Mouse (Mus musculus) frontal cortex, adult (tissue): ENCODE data around the gene Bola1.
A peak's percentile ranks its signal among the peaks of the same experiment; 100 is the strongest.
"Not testable (repeated sequence)": the region's sequence is repeated elsewhere in the genome, so short reads cannot be mapped to it uniquely, and the experiment has no call there.

Experiments
- ATAC-seq: cut with Nextera tagmentation; 2 replicates; pipeline ENCODE4 v1.9.2; 2017; ENCODE audit warnings: mild to moderate bottlenecking, moderate library complexity, mixed read lengths; ENCODE audit not compliant: low TSS enrichment

Gene Bola1

DNA sequence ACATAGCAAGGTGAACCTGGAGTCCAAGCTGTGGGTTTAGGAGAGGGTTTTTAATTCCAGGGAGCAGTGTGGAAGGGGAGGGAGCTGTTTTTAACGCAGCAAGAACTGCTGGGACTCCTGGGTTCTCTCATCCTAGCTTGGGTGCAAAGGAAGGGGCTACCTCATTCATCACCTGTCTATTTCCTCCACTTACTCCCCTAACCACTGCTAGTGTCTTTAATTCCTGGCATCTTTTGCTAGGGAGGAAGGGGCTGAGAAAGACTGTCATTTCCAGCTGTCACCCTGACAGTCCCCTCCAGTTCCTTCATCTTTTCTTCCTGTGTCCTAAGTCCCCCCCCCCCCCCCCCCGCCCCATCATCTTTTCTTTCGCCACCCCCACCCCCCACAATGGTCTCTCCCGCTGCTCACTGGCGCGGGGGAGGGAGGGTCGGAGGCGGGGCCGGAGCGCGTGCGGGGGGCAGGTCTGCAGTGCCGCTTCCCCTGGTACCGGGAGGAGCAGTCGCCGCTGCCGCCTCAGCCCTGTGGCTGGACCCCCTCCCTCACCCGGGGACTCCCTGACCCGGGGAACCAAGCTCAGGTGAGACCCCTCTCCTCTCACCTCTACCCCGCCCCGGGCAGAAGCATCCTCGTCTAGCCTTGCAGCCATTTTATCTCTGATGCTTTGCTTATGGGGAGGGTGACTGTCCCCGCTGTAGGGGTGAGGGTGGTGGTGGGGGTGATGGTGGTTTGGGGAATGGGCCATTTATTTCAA is 38.6 kb downstream of the Bola1 start, which contains the start of gene Sv2a:
Gene Sv2a, plus strand, starts transcription at position 425 of the 751 bp plus-strand sequence.
- peak; percentile 21; the same call in 1 of the 2 replicates for ATAC-seq

DNA sequence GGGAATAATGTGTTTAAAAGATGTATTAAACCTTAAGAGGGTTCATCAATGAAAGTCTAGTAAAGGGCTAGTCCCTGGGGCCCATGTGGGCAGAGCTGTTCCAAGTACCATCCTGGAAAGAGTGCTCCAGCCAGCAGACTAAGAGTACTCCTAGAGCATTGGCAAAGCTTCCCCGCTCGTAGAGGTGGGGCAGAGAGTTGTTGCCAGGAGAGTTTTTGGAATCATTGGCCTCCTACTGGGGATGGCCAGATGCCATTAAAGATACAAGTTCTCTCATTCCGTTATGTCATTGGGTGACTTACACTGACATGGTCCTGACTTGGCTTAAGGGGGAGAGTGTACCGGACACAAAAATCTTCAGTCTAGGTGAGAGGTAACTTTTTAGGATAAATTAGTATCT is 40.0 kb downstream of the Bola1 start:
- ATAC-seq, result no peak

DNA sequence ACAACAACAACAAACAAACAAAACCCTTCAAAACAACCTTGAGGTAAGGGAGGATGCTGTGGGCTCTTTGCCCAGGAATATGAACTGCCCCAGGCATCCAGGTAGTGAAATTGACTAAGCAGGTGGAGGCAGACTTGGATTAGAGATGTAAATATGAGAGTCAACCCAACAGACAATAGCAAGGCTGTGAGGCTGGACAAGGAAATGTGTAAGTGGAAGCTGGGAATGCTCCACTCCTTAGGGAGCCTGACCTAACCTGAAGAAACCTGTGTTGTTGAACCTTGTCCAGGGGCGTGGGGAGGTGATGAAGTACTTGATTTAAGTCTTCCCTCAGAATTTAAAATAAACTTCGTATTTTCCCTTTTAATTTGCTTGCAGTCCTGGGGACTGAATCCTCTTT is 40.6 kb downstream of the Bola1 start:
- no peak for ATAC-seq

DNA sequence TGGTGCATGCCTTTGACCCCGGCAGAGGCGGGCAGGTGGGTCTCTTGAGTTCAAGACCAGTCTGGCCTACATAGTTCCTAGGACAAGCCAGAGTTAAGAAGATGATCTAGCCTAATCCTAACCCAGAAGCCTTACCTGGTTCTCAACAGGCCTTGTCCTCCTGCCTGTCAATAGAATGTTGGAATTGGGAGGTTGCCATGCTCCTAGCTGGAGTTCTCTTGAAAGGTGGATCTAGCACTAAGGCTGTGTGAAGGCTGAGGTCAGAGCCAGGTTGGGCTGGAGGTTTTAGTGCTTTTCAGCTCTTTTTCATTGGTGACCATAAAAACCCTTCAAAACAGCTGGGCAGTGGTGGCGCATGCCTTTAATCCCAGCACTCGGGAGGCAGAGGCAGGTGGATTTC is 41.1 kb downstream of the Bola1 start:
- no peak for ATAC-seq

DNA sequence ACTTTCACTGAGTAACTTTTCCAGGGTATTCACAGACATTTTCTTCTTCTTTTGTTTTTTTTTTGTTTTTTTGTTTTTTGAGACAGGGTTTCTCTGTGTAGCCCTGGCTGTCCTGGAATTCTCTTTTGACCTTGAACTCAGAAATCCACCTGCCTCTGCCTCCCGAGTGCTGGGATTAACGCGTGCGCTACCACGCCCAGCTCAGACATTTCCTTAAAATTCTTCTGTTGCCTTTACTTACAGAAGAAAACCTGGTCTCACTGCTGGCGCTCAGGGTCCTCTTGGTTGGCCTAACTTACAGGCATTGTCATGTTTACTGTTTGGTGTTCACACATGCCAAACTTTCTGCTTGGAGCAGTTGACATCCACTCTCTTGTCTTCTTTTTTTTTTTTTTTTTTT is 44.3 kb downstream of the Bola1 start:
- no peak for ATAC-seq

DNA sequence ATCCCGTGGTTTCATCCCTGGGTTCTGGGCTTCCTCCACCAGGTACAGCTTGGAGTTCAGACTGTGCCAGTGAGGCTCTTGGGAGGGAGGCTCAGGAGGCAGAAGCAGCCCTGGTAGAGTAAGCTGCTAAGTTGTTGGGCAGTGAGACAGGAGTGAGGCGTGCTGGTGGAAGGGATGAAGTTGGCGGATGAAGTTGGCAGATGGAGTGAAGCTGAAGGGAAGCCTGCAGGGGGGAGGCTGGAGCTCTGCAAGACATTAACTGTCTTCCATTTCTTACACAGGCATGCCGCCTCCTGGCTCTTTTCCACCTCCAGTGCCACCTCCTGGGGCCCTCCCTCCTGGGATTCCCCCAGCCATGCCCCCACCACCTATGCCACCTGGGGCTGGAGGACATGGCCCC is 45.5 kb downstream of the Bola1 start:
- ATAC-seq, result not testable (repeated sequence)

DNA sequence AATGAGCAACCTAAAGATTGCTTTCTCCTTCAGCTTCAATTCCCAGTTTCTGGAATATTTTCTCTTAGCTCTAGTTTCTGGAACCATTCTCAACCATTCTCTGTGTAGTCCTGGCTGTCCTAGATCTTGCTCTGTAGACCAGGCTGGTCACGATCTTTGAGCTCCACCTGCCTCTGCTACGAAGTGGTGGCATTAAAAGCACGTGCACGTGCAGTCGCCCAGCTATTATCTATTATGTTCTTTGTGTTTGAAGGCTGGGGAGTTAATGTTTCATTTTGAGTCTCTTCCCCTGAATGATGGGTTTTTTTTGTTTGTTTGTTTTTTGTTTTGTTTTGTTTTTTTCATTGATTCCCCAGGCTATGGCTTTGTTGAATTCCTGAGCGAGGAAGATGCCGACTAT is 46.3 kb downstream of the Bola1 start:
- no peak for ATAC-seq

DNA sequence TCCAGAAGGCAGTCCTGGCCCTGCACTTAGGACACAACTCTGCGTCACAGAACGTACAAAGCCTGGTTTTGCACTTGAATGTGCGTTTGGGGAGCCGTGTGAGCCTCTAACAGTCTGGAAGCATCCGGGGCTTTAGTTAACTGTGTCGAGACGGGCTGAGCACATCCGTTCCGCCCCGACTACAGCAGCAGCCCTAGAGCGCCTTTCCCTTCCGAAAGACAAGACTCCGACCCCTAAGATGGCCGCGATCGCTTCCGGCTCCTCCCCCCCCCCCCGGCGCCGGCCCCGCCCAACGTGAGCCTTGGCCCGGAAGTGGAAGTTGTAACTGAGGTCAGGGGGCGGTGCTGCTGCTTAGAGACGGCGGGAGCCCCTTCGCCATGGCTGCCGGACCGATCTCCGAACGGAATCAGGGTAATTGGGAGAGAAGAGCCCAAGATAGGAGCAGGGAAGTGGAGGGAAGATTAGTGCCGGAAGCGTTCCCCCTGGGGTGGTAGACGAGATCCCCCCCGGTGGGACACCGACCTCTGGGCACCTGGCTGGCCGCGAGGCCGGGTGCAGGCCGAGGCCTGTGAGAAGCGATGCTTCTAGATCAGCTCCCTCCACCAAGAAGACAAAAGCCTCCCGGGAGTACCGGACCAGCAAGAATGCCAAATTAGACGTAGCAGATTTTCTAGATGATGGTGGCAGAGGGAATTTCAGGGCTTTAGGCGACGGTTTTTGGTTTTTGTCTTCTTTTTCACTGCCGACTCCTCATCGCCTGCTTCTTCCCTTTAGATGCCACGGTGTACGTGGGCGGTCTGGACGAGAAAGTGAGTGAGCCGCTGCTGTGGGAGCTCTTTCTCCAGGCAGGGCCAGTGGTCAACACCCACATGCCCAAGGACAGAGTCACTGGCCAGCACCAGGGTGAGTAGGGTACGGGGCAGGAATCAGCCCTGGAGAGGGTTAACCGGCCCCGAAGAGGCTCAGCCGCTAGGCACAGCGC is 47.0 kb downstream of the Bola1 start, which contains the start of gene Sf3b4:
Gene Sf3b4, plus strand, starts transcription at position 136 of the 982 bp plus-strand sequence.
- ATAC-seq, result peak; percentile 86

DNA sequence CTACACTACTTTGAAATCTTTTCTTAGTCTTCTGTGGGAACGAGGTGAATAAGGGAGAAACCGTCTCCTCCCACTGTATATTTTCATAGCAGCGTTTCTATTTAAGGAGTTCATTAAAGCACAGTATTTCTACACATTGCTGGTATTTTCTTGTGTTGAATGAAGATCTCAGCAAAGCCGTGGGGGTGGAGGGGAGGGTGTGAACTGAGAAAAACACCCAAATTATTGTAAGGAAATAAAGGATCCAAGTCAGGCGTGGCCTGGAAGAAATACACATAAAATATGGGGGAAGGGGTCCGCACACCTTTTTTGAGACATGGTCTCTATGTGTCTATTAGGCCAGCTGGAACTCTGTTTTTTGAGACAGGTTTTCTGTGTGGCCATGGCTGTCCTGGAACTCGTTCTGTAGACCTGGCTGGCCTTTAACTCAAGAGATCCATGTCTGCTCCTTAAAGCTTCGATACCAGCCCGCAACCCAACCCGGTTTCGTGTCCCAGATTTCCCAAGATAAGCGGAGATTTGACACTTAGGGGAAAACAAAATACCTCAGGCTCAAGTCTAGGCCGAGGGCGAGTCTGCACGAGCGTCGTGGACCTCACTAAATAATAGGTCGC is 47.8 kb downstream of the Bola1 start:
- 0 out of 2 replicates have a peak, but pooled peaks have one; percentile 14 for ATAC-seq

DNA sequence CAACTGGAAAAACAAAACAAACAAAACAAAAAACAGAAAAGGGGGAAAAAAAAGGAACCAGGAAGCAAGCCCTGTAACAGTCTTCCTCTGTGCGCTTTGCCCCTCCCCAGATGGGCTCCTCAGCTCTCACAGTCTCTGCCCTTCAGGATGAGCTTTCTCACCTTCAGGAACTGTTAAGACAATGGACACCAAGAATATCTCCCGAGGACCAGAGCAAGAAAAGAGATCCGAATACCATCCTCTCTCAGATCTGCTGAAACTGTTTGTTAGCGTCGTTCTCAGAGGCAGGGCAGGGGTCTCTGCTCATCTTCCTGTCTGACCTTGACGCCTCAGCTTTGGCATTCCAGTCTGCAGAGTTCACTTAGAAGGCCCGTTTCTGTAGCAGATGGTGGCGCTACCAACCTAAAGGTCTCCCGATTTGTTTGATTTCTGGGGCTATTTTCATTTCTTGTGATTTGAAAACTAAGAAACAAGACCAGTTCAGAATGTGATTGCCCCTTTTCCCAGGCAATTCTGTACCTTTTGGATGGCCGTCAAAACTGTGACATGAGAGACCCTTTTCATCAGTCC is 48.4 kb downstream of the Bola1 start:
- ATAC-seq, result no peak

DNA sequence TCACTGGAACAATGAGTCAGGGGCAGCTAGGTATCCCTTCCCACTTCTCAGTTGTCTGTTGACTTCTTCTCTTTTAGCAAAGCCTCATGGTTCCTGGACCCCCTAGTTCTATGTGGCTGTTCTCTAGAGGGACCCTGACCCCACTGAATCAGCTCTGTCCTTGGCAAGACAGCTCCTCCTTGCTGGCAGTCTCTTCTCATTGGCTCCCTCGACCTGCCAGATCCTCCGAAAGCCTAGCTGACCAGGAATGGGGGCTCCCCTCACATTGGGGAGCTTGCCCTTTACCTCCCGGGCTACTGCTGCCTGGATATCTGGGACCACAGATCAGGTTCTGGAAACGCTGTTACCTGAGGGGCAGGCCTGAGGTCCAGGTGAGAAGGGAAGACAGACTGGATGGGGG is 49.2 kb downstream of the Bola1 start:
- no peak for ATAC-seq

DNA sequence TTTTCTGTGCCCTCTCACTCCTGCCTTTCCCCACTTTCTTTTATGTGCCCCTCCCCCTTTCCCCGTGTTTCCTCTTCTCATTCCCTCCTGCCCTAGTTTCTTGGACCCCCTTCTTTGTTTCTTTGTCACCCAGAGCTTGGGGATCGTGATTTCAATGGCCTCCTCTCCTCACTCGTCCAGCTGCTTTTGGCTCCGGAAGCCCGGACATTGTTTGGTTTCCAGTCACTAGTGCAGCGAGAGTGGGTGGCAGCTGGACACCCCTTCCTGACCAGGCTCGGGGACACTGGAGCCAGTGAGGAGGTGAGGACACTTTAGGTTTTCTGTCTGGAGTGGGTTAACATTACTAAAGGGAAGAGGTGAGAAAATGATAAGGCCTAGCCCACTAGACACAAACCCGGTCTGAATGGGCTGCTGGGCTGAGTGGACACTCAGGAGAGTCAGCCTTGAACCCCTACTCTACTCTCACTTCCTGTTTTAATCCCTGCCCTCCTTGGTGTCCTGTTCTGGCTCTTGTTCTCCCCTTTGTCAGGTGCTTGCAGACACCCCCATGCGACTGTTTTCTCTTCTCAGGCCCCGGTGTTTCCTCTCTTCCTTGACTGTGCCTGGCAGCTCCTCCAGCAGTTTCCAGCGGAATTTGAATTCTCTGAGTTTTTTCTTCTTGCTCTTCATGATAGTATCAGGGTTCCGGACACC is 50.9 kb downstream of the Bola1 start:
- no peak for ATAC-seq

DNA sequence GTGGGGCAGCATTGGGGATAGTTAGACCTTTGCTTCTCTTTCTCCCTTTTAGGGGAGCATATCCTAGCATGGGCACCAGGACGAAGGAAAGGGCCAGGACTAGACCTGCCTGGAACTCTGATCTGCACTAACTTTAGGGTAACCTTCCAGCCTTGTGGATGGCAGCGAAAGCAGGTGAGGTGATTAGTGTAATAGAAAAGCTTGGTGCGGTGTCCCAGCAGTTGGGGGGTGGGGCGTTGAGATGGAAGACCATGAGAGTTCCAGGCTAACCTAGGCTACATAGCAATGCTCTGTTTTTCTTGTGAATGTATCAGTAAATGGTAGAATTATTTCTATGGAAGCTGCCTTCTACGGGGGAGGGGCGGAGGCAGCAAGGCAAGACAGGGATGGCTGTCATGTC is 56.5 kb downstream of the Bola1 start:
- no peak for ATAC-seq

DNA sequence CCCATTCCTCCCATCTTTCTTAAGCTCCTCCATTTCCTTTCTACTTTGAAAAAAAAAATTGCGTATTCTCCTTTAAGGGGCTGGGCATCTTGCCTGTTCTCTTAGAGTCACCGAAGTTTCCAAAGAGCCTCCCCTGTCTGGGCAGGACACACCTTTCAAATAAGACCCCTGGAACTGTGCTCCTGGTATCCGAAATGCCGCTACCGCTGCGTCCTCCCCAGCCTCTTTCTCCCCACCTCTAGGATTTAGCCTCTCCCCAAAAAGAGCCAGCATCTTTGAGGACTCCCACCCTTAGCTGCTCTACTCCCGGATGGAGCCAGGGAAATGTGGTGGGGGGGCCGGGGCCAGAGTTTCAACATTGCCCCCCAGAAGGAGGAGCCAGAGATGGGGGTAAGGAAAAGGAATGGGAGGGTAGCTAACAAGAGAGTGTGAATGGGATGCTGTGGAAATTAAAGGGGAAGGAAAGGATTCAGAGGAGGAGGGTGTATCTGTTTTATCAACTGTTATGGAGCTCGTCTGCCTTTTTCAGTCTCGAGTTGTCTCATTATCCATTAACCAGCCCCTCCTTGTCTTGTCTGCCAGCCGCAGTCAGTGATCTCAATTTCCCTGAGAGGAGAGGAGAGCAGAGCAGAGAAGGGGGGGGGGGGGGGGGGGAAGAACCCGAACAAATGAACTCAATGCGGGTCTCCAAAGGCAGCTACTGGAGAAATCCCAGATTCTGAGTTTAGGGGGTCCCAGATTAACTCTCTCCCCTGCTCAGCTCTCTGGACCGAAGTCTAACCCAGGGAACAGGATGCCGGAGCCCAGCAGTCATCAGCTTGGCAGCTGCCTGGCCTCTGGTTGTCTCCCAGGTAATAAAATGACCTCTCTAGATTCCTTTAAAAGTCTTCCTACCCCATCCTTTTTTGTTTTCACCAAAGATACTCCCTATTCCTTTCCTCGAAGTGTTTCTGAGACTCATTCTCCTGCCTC is 57.4 kb downstream of the Bola1 start, which contains the start of gene Mtmr11:
Gene Mtmr11, plus strand, starts transcription at position 136 of the 972 bp plus-strand sequence.
- ATAC-seq, result peak; percentile 7; the same call in 1 of the 2 replicates

DNA sequence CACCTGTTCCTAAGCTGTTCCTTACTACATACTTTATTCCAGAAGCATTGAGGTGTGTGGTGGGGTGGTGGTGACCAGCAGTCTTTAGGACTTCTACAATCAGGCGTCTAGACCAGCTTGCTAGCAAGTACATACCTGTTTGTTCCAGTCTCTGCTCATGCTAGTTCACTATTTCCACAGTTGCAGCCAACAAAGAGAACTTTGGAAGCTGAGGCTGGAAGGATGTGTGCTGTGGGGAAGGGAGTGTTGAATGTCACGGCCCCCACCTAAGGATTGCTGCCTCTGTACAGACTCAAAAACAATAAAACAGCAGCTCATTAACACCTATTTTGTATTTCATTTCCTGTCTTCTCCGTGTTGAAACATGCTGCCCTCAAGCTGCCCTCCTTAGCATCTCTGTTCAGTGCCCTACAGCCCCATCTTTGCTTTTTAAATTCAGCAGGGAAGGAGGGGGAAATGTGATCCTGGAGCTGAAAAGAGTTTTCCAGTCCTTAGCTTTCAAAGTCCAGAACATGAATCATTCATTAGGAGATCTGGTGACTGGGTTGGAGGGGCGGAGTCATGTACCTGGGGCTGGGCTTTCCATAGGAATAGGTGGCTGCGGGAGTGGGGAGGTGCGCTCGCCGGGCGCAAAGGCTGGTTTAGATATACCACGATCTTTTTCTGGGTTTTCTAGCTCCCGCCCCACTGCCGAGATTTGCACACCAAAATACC is 58.5 kb downstream of the Bola1 start:
- peak; percentile 75 for ATAC-seq

DNA sequence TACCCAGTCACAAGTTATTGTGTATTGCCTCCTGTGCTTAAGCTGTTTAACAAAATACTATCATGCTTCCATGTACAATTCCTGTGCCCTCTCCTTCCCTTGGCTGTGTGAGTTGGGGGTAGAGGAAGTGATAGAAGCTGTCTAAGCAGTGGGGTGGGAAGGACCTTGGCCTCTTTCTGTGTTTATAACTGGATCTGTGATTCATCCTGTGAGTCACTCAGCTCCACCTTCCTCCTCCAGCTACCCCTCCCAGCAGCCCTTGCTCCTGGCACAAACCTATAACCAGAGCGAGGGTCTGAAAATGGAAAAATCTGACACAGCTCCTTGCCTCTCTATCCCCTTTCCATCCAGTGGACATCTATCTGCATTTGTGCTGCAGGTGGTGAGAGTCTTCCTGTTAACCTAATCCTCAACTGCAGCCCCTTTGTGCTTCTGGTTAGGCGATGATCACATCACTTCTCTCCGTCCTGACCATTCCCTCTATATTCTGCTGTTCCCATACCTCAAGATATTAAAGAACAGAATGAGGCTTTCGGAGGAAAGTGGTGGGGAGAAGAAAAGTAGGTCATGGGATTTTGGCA is 59.2 kb downstream of the Bola1 start:
- peak; percentile 69 for ATAC-seq

DNA sequence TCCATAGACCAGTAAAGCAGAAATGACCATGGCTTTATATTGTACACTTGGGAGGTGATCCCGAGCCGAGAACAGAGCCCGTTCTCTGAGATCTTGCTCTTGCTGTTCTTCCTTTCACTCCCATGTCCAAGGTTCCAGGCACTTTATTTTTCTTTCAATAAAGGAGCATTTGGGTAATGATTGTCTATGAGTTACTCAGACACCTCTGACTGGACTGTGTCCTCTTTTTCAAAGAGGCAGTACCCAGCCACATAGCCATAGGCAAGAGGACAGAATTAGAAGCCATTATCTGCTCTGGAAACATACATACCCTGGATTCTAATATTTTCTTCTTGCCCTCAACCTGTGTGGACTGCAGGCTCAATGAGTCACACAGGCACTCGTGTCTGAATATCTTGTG is 59.7 kb downstream of the Bola1 start:
- no peak for ATAC-seq

DNA sequence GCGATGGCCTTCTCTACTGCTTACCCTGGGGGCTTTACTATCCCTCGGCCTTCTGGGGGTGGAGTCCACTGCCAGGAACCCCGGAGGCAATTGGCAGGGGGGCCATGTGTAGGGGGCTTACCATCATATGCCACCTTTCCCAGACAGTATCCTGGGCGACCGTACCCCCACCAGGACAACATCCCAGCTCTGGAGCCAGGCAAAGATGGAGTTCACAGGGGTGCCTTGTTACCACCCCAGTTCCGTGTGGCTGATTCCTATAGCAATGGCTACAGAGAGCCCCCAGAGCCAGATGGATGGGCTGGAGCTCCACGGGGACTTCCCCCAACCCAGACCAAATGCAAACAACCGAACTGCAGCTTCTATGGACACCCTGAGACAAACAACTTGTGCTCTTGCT is 64.0 kb downstream of the Bola1 start:
- ATAC-seq, result no peak

DNA sequence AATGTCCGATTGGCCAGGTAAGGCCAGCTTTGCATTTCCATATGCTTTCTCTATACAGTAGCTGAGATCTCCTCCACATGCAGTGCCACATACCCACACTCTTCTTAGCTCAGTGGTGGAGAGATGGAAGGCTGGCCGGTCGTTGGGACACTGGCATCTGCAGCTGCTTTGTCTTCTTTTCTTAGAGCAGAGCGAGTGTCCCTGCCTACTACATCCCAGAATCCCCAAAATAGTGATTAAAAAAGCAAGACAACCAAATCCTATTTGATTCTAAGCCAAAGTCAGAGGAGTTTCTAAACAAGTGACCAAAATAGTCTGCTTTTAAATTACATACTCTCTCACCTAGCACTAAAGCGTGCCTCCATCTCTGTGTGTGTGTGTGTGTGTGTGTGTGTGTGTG is 66.9 kb downstream of the Bola1 start:
- peak; percentile 82 for ATAC-seq
